Mouse (Mus musculus): Measurements from ENCODE around the gene Depdc5. TPM values are rescaled to one million over a fixed set of nuclear protein-coding genes. Genes with fewer than 3 reads are reported as not detected.

Depdc5 gene
- polyA plus RNA-seq, 1 experiment from 2014 or later, result 40.2 TPM

DNA sequence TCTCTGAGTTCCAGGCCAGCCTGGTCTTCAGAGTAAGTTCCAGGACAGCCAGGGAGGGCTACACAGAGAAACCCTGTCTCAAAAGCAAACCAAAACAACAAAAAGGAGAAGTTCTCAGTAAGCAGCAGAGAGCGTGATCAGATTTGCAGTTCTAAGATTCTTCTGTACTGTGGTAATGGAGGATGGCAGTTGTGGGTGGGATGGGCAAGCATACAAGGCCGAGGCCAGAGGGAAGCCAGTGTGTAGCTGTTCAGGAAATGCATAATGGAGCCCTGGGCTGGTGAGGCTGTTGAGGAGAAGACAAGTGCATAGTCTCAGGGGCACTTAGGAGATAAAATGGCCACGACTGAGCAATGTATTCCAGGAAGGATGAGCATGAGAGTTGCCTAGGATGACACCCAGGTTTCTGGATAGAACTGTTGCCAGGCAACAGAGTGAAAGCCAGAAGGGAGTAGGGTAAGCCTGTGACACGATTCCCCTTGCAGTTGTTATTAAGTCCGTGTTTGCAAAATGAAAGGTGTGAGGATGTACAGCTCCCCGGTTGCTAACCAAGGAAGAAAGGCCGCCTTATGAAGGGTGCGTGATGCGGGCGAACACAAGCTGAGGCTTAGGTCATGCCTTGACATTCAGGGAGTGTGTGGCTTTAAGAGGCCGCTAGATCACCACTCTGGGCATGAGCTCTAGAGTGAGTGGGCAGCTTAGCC, 142.1 kb downstream of the Depdc5 start:
- peak; percentile 44; the same call in 1 of the 2 replicates for ATAC-seq (ENCODE audit: low FRiP score)
- WGBS, result 76% methylated on average over 11 of the region's 11 CpGs

GRCm38 (mm10) chr5:33006670-33007069, 143.2 kb downstream of the Depdc5 start:
- peak; percentile 79 for ATAC-seq (ENCODE audit: low FRiP score)
- 43% methylated on average over 8 of the region's 8 CpGs for WGBS

More for the DNA sequence above, 142.1 kb downstream of the Depdc5 start:
- peak overlapping the region; percentile 42 for H3K27ac ChIP-seq
- H3K27me3 ChIP-seq, result 0 out of 2 replicates have a peak, but pooled peaks cover 3% of the 10 kb centered on the region
- no peak overlapping the region for H3K4me2 ChIP-seq
- H3K9me3 ChIP-seq, result no peaks in the 10 kb centered on the region
- no peaks in the 10 kb centered on the region for H3K36me3 ChIP-seq (replicated peaks)
- peaks cover 29% of the 10 kb centered on the region for H3K4me1 ChIP-seq
- no peak overlapping the region for H3K9ac ChIP-seq
- no peak overlapping the region for H3K4me3 ChIP-seq (replicated peaks)

DNA sequence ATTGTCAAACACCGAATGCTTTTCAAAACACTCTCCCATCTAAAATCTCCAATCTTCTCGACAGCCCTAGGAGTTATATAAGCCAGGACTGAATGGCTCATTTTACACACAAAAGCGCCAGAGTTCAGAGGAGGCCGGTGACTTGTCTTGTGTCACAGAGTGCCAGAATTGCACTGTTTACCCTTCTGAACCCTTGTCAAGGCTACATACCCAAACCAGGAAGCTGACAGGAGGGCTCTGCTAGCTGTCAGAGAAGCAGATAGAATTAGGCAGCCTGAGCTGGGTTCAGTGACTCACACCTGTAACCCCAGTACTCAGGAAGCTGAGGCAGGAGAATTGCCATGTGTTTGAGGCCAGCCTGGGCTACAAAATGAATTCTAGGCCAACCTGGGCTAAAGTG, 143.9 kb downstream of the Depdc5 start:
- H3K27me3 ChIP-seq, result 0 out of 2 replicates have a peak, but pooled peaks cover 9% of the 10 kb centered on the region
- no peak for ATAC-seq (ENCODE audit: low FRiP score)
- H3K27ac ChIP-seq, result no peak overlapping the region
- H3K4me1 ChIP-seq, result peaks cover 42% of the 10 kb centered on the region
- H3K4me2 ChIP-seq, result no peak overlapping the region
- WGBS, result 61% methylated on average over 4 of the region's 4 CpGs
- no peaks in the 10 kb centered on the region for H3K9me3 ChIP-seq
- H3K36me3 ChIP-seq (replicated peaks), result no peaks in the 10 kb centered on the region
- no peak overlapping the region for H3K9ac ChIP-seq
- H3K4me3 ChIP-seq (replicated peaks), result no peak overlapping the region

More at GRCm38 (mm10) chr5:33006670-33007069, 143.2 kb downstream of the Depdc5 start:
- Histone ChIP-seq H3K4me2 (no peak overlapping the region), H3K4me1 (peaks cover 40% of the 10 kb centered on the region), H3K9ac (no peak overlapping the region), H3K27ac (no peak overlapping the region), H3K4me3 (replicated peaks) (no peak overlapping the region), H3K27me3 (0 out of 2 replicates have a peak, but pooled peaks cover 3% of the 10 kb centered on the region), H3K36me3 (replicated peaks) (no peaks in the 10 kb centered on the region), H3K9me3 (no peaks in the 10 kb centered on the region)

DNA sequence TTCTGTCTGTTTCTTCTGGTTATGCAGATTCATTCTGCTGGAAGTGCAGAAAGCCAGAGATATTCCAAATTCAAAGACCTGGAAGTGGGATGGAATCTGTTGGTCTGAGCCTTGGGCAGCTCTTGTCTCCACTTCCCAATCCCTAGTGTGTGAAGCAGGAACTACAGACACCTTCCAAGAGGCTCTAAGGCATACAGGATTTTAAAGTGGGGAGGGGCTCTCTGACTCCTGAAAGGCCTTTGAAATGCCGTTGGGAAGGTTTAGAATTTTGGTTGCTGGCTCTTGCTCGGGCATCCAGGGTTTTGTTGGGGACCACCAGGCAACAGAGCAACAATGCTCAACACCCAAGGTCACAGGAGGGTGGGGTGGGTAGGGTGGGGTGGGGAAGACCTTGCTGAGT, 145.8 kb downstream of the Depdc5 start:
- H3K9me3 ChIP-seq, result no peaks in the 10 kb centered on the region
- H3K36me3 ChIP-seq (replicated peaks), result no peaks in the 10 kb centered on the region
- H3K4me1 ChIP-seq, result peaks cover 42% of the 10 kb centered on the region
- no peak overlapping the region for H3K4me2 ChIP-seq
- ATAC-seq (ENCODE audit: low FRiP score), result no peak
- H3K9ac ChIP-seq, result no peak overlapping the region
- no peak overlapping the region for H3K27ac ChIP-seq
- 0 out of 2 replicates have a peak, but pooled peaks cover 9% of the 10 kb centered on the region for H3K27me3 ChIP-seq
- no peak overlapping the region for H3K4me3 ChIP-seq (replicated peaks)
- WGBS, result 59% methylated on average over 2 of the region's 2 CpGs

DNA sequence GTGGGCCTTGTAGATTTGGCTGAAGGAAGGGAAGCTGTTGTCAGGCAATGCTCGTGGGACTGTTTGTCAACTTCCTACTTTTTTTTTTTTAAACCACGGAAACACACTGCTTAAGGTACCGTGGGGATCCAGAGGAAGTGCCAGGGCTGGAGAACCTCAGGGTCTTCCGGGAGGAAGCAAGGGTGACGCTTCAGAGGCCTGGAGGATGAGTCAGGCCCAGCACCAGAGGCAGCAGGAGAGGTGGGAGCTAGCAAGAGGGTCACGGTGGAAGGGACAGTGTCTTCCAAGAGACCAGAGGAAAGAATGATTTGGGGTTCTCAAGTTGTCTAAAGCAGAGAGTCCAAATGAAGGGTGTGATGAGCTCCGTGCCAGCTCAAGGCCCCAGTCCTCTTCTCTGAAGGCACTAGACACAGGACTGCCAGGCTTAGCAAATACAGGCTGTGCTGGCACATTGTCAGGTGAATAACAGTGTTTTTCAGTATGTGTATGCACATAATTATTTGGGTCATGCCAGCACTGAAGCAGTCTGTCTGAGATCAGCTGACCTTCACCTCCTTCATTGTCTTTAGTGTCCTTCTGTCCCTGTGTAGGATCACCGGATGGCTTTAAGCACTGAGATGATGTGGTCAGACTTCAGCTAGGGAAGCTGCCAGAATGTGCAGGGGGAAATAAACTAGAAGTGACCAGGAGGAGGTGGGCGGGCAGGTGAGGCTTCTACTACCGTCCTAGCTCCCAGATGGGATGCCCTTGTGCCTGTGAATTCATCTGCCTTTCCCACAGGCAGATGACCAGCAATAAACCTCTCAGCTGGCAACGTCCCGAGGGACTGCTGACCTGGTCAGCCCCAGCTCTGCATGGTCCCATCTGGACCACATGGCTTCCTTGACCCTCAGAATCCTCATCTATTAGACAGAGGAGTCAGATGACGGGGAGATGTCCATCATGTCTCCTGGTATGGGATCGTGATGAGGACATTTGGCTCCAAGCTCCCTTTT, 146.6 kb downstream of the Depdc5 start:
- no peaks in the 10 kb centered on the region for H3K9me3 ChIP-seq
- H3K4me1 ChIP-seq, result peaks cover 41% of the 10 kb centered on the region
- H3K27ac ChIP-seq, result peak overlapping the region; percentile 63; the same call in 1 of the 2 replicates
- WGBS, result 75% methylated on average over 14 of the region's 14 CpGs
- no peak overlapping the region for H3K4me3 ChIP-seq (replicated peaks)
- no peaks in the 10 kb centered on the region for H3K36me3 ChIP-seq (replicated peaks)
- 0 out of 2 replicates have a peak, but pooled peaks cover 9% of the 10 kb centered on the region for H3K27me3 ChIP-seq
- no peak overlapping the region for H3K9ac ChIP-seq
- ATAC-seq (ENCODE audit: low FRiP score), result no peak
- no peak overlapping the region for H3K4me2 ChIP-seq

DNA sequence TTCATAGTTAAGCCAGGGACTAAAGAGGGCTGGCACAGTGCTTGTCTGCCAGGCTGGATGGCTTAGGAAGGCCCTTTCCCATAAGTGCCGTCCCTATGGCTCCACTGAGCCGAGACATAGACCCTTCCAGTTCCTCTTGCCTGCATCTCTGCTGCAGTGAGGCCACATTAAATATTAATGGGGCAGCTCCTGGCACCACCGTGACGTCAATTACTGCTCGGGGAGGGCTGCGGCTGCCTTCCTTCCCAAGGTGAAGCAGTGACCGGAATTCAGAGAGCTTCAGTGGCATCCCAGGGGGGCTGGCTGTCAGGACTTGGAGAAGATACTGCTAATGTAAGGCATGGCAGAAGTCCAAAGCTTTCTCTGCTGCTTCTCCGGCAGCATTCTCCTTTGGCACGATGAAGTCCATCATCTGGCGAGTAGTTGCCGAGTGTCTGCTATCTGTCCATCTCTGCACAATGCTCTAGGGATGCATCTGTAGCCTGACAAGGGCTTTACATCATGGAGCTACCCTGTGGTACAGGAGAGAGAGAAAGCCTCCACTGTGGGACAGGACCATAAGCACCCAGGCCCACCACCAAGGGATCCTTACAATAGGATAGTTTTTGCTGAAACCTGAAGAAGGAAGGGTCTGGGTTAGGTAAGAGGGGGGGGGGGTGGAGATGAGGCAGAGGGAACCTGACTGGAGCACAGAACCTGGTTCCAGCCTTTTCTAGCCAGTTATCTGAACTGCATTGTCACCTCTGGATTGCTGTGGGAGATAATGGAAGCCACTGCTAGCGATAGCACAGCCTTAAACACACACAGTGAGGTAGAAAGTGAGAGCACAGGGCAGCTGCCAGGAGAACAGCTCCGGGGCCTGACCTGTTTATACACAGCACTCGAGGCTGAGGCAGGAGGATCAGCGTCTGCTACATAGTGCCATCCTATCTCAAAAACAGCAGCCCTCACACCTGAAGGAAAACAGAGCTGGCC, 147.9 kb downstream of the Depdc5 start:
- Histone ChIP-seq H3K9me3 (no peaks in the 10 kb centered on the region), H3K4me1 (peaks cover 28% of the 10 kb centered on the region), H3K4me2 (peak overlapping the region; percentile 31), H3K27ac (peak overlapping the region; percentile 63), H3K36me3 (replicated peaks) (no peaks in the 10 kb centered on the region), H3K27me3 (0 out of 2 replicates have a peak, but pooled peaks cover 11% of the 10 kb centered on the region), H3K9ac (no peak overlapping the region), H3K4me3 (replicated peaks) (no peak overlapping the region)
- 32% methylated on average over 15 of the region's 15 CpGs for WGBS
- peak; percentile 58 for ATAC-seq (ENCODE audit: low FRiP score)

GRCm38 (mm10) chr5:33014096-33014495, 150.6 kb downstream of the Depdc5 start:
- H3K9ac ChIP-seq, result no peak overlapping the region
- no peak overlapping the region for H3K27ac ChIP-seq
- 0 out of 2 replicates have a peak, but pooled peaks cover 14% of the 10 kb centered on the region for H3K27me3 ChIP-seq
- H3K9me3 ChIP-seq, result no peaks in the 10 kb centered on the region
- no peak for ATAC-seq (ENCODE audit: low FRiP score)
- no peak overlapping the region for H3K4me3 ChIP-seq (replicated peaks)
- H3K36me3 ChIP-seq (replicated peaks), result no peaks in the 10 kb centered on the region
- H3K4me2 ChIP-seq, result no peak overlapping the region
- H3K4me1 ChIP-seq, result peaks cover 30% of the 10 kb centered on the region
- 63% methylated on average over 1 of the region's 1 CpGs for WGBS

GRCm38 (mm10) chr5:33015579-33015978, 152.1 kb downstream of the Depdc5 start:
- Histone ChIP-seq H3K36me3 (replicated peaks) (no peaks in the 10 kb centered on the region), H3K27ac (no peak overlapping the region), H3K4me2 (no peak overlapping the region), H3K9ac (no peak overlapping the region), H3K4me3 (replicated peaks) (no peak overlapping the region), H3K4me1 (peaks cover 31% of the 10 kb centered on the region), H3K27me3 (0 out of 2 replicates have a peak, but pooled peaks cover 11% of the 10 kb centered on the region), H3K9me3 (no peaks in the 10 kb centered on the region)
- 80% methylated on average over 5 of the region's 5 CpGs for WGBS
- no peak for ATAC-seq (ENCODE audit: low FRiP score)

DNA sequence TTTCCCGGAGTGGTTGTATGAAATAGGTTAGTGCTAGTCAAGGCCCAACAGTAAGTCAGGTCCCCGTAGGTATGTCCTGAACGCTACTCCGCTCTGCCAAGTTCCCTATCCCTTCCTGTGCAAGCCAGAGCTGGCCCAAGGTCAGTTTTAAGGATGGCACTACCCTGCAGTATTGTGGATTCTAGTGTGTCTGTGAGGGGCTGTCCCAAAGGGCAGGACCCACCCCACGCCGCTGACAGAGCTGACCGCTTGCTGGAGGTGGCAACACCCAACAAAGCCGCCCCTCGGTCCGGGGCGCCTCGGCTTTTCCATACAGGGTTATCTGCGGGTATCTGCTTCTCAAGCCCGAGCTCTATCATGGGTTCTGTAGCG, 154.7 kb downstream of the Depdc5 start:
- peaks cover 9% of the 10 kb centered on the region; the same call in 1 of the 2 replicates for H3K36me3 ChIP-seq (replicated peaks)
- peak overlapping the region; percentile 87 for H3K9ac ChIP-seq
- WGBS, result 5% methylated on average over 15 of the region's 15 CpGs
- 0 out of 2 replicates have a peak, but pooled peaks cover 6% of the 10 kb centered on the region for H3K27me3 ChIP-seq
- no peak; the same call in 1 of the 2 replicates for ATAC-seq (ENCODE audit: low FRiP score)
- peak overlapping the region; percentile 100 for H3K27ac ChIP-seq
- no peaks in the 10 kb centered on the region for H3K9me3 ChIP-seq
- H3K4me1 ChIP-seq, result peaks cover 35% of the 10 kb centered on the region
- H3K4me2 ChIP-seq, result peak overlapping the region; percentile 68
- H3K4me3 ChIP-seq (replicated peaks), result peak overlapping the region; percentile 92

- Histone ChIP-seq H3K4me2 (peak within 1 kb of the TSS; percentile 68), H3K9me3 (no peaks in the 10 kb centered on the region), H3K27ac (peak within 1 kb of the TSS; percentile 100), H3K4me3 (replicated peaks) (peak within 1 kb of the TSS; percentile 92), H3K9ac (peak within 1 kb of the TSS; percentile 97), H3K36me3 (replicated peaks) (peaks cover 15% of the 10 kb centered on the region), H3K4me1 (peaks cover 38% of the 10 kb centered on the region), H3K27me3 (0 out of 2 replicates have a peak, but pooled peaks cover 6% of the 10 kb centered on the region)
- ATAC-seq (ENCODE audit: low FRiP score), result peak; percentile 98
- under 1% methylated on average over 94 of the region's 121 CpGs for WGBS
Measured at GRCm38 (mm10) chr5:33018561-33019425, 155.3 kb downstream of the Depdc5 start, which contains the start of gene Ywhah. Gene Ywhah (plus strand): TSS chr5:33018816.

All from forebrain, embryonic 12.5 days (tissue).